Mouse (Mus musculus) embryonic fibroblast, embryonic 13.5 days (primary cell): ENCODE results near the gene Tmprss7.

Experiments used
- CTCF ChIP-seq: IDR thresholded peaks from 2 replicates; pipeline ENCODE4 v1.5.1; 2011; ENCODE audit warnings: mild to moderate bottlenecking, control low read depth, low read length, moderate library complexity, borderline replicate concordance; ENCODE audit not compliant: insufficient read depth
- POLR2A ChIP-seq: IDR thresholded peaks from 2 replicates; pipeline ENCODE4 v1.6.1; 2011; ENCODE audit warnings: low read depth, mild to moderate bottlenecking, control low read depth, low read length, moderate library complexity

DNA sequence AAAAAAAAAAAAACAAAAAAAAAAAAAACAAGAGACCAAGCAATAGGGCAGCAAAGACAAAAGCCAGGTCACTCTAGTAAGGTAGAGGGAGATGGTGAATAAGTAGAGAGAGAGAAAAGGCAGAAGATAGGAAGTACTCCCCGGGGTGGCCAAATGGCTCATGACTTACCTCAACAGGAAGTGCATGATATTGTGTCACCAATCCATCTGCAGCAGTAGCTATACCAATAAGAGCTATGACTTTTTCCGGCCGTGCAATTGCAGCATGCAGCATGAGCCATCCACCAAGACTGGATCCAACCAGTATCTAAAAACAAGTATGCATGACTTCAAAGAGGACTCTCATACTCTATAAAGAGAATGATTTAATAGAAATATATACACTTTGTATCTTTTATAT lies 43.3 kb upstream of the Tmprss7 start:
- TF ChIP-seq CTCF (no peak), POLR2A (no peak)
